Mouse (Mus musculus): ENCODE measurements around the gene 6030408B16Rik. TPM values are rescaled to one million over a fixed set of nuclear protein-coding genes. Genes with fewer than 3 reads are reported as not detected.
A peak's percentile ranks its signal among the peaks of the same experiment; 100 is the strongest.

The 6030408B16Rik gene
- polyA plus RNA-seq, 1 experiment from 2014 or later, result 1.3 TPM

GRCm38 (mm10) chr15:101300128-101300527 is 7.1 kb downstream of the 6030408B16Rik start:
- no peak overlapping the region for H3K4me3 ChIP-seq (replicated peaks)
- no peaks in the 10 kb centered on the region for H3K9me3 ChIP-seq (replicated peaks)
- 73% methylated on average over 6 of the region's 6 CpGs for WGBS
- H3K36me3 ChIP-seq, result no peaks in the 10 kb centered on the region
- ATAC-seq (ENCODE audit: insufficient number of reproducible peaks, low FRiP score, low TSS enrichment, low read depth), result no peak
- no peak overlapping the region for H3K9ac ChIP-seq
- peaks cover 8% of the 10 kb centered on the region; the same call in 1 of the 2 replicates for H3K4me1 ChIP-seq
- H3K27me3 ChIP-seq, result no peaks in the 10 kb centered on the region
- H3K27ac ChIP-seq (replicated peaks), result no peak overlapping the region
- H3K4me2 ChIP-seq (replicated peaks), result no peak overlapping the region

DNA sequence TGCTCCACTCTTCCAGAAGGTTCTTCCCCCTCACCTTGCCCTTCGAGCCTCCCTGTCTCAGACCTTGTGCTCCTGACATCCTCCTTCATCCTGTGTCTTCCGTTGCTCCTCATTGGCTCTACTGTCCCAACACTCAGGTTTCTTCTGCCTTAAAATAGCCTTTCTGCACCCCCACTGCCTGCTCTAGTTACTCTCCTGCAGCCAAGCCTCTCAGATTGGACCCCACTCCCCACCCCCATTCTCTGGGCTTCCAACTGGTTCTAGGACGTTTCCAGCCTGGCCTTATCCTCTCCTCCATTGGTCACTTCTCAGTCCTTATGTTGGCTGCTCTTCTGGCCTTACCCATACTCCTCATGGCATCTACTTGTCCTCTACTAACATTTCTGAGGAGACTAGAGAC is 9.2 kb downstream of the 6030408B16Rik start:
- 0 out of 2 replicates have a peak, but pooled peaks cover 6% of the 10 kb centered on the region for H3K4me1 ChIP-seq
- H3K36me3 ChIP-seq, result no peaks in the 10 kb centered on the region
- no peak overlapping the region for H3K27ac ChIP-seq (replicated peaks)
- no peaks in the 10 kb centered on the region for H3K9me3 ChIP-seq (replicated peaks)
- 74% methylated on average over 3 of the region's 3 CpGs for WGBS
- no peaks in the 10 kb centered on the region for H3K27me3 ChIP-seq
- H3K4me2 ChIP-seq (replicated peaks), result no peak overlapping the region
- no peak overlapping the region for H3K4me3 ChIP-seq (replicated peaks)
- H3K9ac ChIP-seq, result no peak overlapping the region
- no peak for ATAC-seq (ENCODE audit: insufficient number of reproducible peaks, low FRiP score, low TSS enrichment, low read depth)

DNA sequence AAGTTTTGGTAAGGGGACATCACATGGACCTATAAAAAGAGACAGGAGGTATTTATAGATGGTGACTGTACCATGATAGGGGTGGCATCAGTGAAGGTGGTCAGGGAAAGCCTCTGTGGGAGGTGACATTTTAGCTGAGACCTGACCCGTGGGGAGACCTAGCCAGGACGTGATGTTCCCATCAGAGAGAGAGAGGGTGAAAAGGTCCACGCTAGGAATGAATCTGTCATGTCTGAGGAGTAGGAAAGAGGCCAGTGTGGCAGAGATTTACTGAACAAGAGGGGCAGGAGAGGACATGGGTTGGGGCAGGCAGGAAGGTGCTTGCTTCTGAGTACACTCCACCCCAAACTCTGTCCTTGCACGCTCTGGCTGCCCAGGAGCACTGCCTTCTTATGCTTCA is 10.8 kb downstream of the 6030408B16Rik start:
- no peak overlapping the region for H3K4me3 ChIP-seq (replicated peaks)
- no peak overlapping the region for H3K27ac ChIP-seq (replicated peaks)
- no peaks in the 10 kb centered on the region for H3K36me3 ChIP-seq
- no peaks in the 10 kb centered on the region for H3K27me3 ChIP-seq
- 76% methylated on average over 4 of the region's 4 CpGs for WGBS
- H3K4me2 ChIP-seq (replicated peaks), result no peak overlapping the region
- no peak for ATAC-seq (ENCODE audit: insufficient number of reproducible peaks, low FRiP score, low TSS enrichment, low read depth)
- H3K9ac ChIP-seq, result no peak overlapping the region
- H3K4me1 ChIP-seq, result peaks cover 3% of the 10 kb centered on the region
- H3K9me3 ChIP-seq (replicated peaks), result no peaks in the 10 kb centered on the region

GRCm38 (mm10) chr15:101306459-101306858 is 13.4 kb downstream of the 6030408B16Rik start:
- no peaks in the 10 kb centered on the region for H3K9me3 ChIP-seq (replicated peaks)
- no peak for ATAC-seq (ENCODE audit: insufficient number of reproducible peaks, low FRiP score, low TSS enrichment, low read depth)
- H3K27ac ChIP-seq (replicated peaks), result no peak overlapping the region
- peaks cover 9% of the 10 kb centered on the region for H3K4me1 ChIP-seq
- H3K27me3 ChIP-seq, result no peaks in the 10 kb centered on the region
- H3K4me3 ChIP-seq (replicated peaks), result no peak overlapping the region
- H3K4me2 ChIP-seq (replicated peaks), result no peak overlapping the region
- 94% methylated on average over 4 of the region's 4 CpGs for WGBS
- H3K36me3 ChIP-seq, result no peaks in the 10 kb centered on the region
- no peak overlapping the region for H3K9ac ChIP-seq

GRCm38 (mm10) chr15:101308440-101309348 is 15.7 kb downstream of the 6030408B16Rik start:
- Histone ChIP-seq H3K4me2 (replicated peaks) (no peak overlapping the region), H3K9ac (no peak overlapping the region), H3K36me3 (no peaks in the 10 kb centered on the region), H3K27me3 (no peaks in the 10 kb centered on the region), H3K27ac (replicated peaks) (peak overlapping the region; percentile 39), H3K9me3 (replicated peaks) (no peaks in the 10 kb centered on the region), H3K4me3 (replicated peaks) (no peak overlapping the region), H3K4me1 (peaks cover 9% of the 10 kb centered on the region)
- 35% methylated on average over 13 of the region's 13 CpGs for WGBS
- no peak for ATAC-seq (ENCODE audit: insufficient number of reproducible peaks, low FRiP score, low TSS enrichment, low read depth)

DNA sequence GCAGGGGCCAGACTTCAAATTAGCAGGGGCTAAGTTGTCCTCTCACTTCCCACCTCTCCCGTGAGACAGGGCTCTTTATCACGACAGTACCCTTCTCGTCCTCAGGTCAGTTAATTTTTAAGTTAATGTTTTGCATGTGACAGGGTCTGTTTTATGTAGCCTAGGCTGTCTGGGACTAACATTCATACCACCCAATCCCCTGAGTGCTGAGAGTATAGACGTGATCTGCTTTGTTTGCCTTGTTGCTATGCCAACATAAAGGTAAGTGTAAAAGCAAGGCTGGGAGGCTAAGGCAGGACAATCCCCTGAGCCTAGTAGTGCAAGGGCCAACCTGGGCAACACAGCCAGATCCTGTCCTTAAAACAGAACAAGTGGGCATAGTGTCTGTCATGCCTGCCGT is 16.5 kb downstream of the 6030408B16Rik start:
- no peaks in the 10 kb centered on the region for H3K9me3 ChIP-seq (replicated peaks)
- peaks cover 9% of the 10 kb centered on the region for H3K4me1 ChIP-seq
- no peak for ATAC-seq (ENCODE audit: insufficient number of reproducible peaks, low FRiP score, low TSS enrichment, low read depth)
- WGBS, result 39% methylated on average over 5 of the region's 5 CpGs
- H3K36me3 ChIP-seq, result no peaks in the 10 kb centered on the region
- H3K4me3 ChIP-seq (replicated peaks), result no peak overlapping the region
- H3K9ac ChIP-seq, result no peak overlapping the region
- H3K27ac ChIP-seq (replicated peaks), result no peak overlapping the region
- no peaks in the 10 kb centered on the region for H3K27me3 ChIP-seq
- H3K4me2 ChIP-seq (replicated peaks), result no peak overlapping the region

DNA sequence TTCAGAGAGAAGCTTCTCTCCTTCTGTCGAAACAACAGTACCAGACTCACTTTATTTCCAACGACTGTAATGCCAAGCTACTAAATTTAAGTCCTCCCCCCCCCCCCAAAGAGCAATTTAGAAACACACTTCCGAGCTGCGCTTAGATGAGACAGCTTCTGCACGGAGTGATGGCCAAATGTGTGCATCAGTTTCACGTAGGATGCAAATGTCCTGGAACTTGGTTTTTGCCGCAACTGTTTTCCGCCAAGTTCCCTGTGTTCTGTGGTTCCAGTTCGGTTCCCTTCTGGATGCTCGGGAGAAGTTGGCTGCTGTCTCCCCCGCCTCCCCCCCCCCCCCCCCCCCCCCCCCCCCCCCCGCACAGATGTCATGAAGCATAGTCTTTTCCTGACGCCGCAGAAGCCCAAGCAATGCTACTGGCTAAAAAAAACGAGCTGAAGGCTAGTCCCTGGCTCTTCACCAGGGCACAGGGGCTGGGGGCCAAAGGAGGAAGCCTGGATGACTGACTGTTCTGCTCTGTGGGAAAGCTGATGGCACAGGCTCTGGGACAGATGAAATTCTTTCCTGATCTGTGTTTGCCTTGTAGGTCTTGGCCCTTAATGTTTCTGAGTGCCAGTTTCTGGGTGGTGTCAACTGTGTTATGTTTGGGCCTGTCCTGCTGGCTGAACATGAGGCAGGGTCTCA is 18.2 kb downstream of the 6030408B16Rik start:
- no peak for ATAC-seq (ENCODE audit: insufficient number of reproducible peaks, low FRiP score, low TSS enrichment, low read depth)
- no peak overlapping the region for H3K27ac ChIP-seq (replicated peaks)
- peaks cover 17% of the 10 kb centered on the region for H3K4me1 ChIP-seq
- WGBS, result 35% methylated on average over 13 of the region's 15 CpGs
- H3K4me3 ChIP-seq (replicated peaks), result no peak overlapping the region
- no peak overlapping the region for H3K9ac ChIP-seq
- no peaks in the 10 kb centered on the region for H3K9me3 ChIP-seq (replicated peaks)
- no peaks in the 10 kb centered on the region for H3K27me3 ChIP-seq
- no peak overlapping the region for H3K4me2 ChIP-seq (replicated peaks)
- no peaks in the 10 kb centered on the region for H3K36me3 ChIP-seq

DNA sequence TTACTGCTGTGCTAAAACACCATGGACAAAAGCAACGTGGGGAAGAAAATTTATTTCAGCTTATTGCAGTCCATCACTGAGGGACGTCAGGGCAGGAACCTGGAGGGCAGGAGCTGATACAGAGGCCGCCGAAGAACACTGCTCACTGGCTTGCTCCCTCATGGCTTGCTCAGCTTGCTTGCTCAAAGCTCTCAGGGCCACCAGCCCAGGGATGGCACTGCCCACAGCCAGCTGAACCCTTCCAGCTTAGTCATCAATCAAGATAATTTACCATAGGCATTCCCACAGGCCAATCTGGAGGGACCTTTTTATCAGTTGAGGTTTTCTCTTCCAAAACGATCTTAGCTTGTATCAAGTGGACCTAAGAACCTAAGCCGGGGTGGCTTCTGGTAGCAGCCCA is 19.0 kb downstream of the 6030408B16Rik start:
- no peaks in the 10 kb centered on the region for H3K9me3 ChIP-seq (replicated peaks)
- H3K27ac ChIP-seq (replicated peaks), result no peak overlapping the region
- no peak overlapping the region for H3K4me2 ChIP-seq (replicated peaks)
- H3K36me3 ChIP-seq, result no peaks in the 10 kb centered on the region
- ATAC-seq (ENCODE audit: insufficient number of reproducible peaks, low FRiP score, low TSS enrichment, low read depth), result no peak
- H3K4me3 ChIP-seq (replicated peaks), result no peak overlapping the region
- no peak overlapping the region for H3K9ac ChIP-seq
- 81% methylated on average over 6 of the region's 6 CpGs for WGBS
- no peaks in the 10 kb centered on the region for H3K27me3 ChIP-seq
- peaks cover 19% of the 10 kb centered on the region for H3K4me1 ChIP-seq

GRCm38 (mm10) chr15:101315378-101315777 is 22.4 kb downstream of the 6030408B16Rik start:
- Histone ChIP-seq H3K27me3 (no peaks in the 10 kb centered on the region), H3K4me3 (replicated peaks) (peak overlapping the region; percentile 43; the same call in 1 of the 2 replicates), H3K9ac (no peak overlapping the region), H3K9me3 (replicated peaks) (no peaks in the 10 kb centered on the region), H3K4me1 (0 out of 2 replicates have a peak, but pooled peaks cover 10% of the 10 kb centered on the region), H3K4me2 (replicated peaks) (peak overlapping the region; percentile 56), H3K36me3 (no peaks in the 10 kb centered on the region), H3K27ac (replicated peaks) (no peak overlapping the region)
- 88% methylated on average over 4 of the region's 4 CpGs for WGBS
- no peak for ATAC-seq (ENCODE audit: insufficient number of reproducible peaks, low FRiP score, low TSS enrichment, low read depth)

GRCm38 (mm10) chr15:101315832-101316231 is 22.8 kb downstream of the 6030408B16Rik start:
- no peaks in the 10 kb centered on the region for H3K27me3 ChIP-seq
- no peaks in the 10 kb centered on the region for H3K36me3 ChIP-seq
- peak; percentile 79 for ATAC-seq (ENCODE audit: insufficient number of reproducible peaks, low FRiP score, low TSS enrichment, low read depth)
- H3K4me1 ChIP-seq, result 0 out of 2 replicates have a peak, but pooled peaks cover 10% of the 10 kb centered on the region
- H3K9me3 ChIP-seq (replicated peaks), result no peaks in the 10 kb centered on the region
- no peak overlapping the region for H3K27ac ChIP-seq (replicated peaks)
- no peak overlapping the region for H3K9ac ChIP-seq
- WGBS, result 2% methylated on average over 11 of the region's 11 CpGs
- peak overlapping the region; percentile 56 for H3K4me2 ChIP-seq (replicated peaks)
- peak overlapping the region; percentile 43 for H3K4me3 ChIP-seq (replicated peaks)

DNA sequence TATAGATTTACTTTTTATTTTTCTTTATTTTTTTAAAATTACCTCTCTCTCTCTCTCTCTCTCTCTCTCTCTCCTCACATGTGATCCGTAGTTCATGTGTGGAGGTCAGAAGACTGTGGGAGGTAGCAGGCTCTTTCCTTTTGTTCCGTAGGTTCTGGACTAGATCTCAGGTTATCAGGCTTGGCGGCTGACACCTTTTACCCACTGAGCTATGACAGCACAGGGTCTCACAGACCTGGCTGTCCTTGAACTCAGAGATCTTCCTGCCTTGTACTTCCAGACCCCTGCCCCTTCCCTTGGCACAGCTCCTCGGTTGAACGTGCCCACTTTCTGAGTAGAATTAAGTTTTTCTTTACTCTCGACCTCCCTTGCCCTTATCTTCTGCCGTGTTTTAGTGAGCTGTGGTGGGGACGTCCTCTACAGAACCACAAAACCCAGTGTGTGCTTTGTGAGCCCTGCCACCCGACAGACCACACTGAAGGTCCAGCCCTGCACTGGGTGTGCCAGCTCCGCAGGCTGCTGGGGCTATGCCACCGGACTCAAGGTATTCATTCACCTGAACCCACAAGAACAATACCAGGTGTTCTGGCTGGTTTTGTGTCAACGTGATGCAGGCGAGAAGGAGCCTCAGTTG is 23.4 kb downstream of the 6030408B16Rik start:
- H3K9ac ChIP-seq, result no peak overlapping the region
- ATAC-seq (ENCODE audit: insufficient number of reproducible peaks, low FRiP score, low TSS enrichment, low read depth), result no peak
- no peak overlapping the region for H3K27ac ChIP-seq (replicated peaks)
- peak overlapping the region; percentile 56 for H3K4me2 ChIP-seq (replicated peaks)
- H3K4me1 ChIP-seq, result 0 out of 2 replicates have a peak, but pooled peaks cover 10% of the 10 kb centered on the region
- no peaks in the 10 kb centered on the region for H3K9me3 ChIP-seq (replicated peaks)
- peak overlapping the region; percentile 43 for H3K4me3 ChIP-seq (replicated peaks)
- no peaks in the 10 kb centered on the region for H3K36me3 ChIP-seq
- 59% methylated on average over 13 of the region's 13 CpGs for WGBS
- H3K27me3 ChIP-seq, result no peaks in the 10 kb centered on the region

All from embryonic facial prominence, embryonic 15.5 days (tissue).